Mouse (Mus musculus): ENCODE measurements around the gene Olfr266. TPM values are rescaled to one million over a fixed set of nuclear protein-coding genes. Genes with fewer than 3 reads are reported as not detected.

Olfr266 gene
- total RNA-seq (2021), result not detected in 2 replicates
- long read RNA-seq, experiment 1, result 0 reads
- long read RNA-seq, experiment 2, result 0 reads

- no peak for DNase-seq
These were observed at the start of gene Olfr266 for GRCm38 (mm10) chr3:106826187-106826586. TSS of gene Olfr266 (minus strand) at chr3:106826287.

GRCm38 (mm10) chr3:106875626-106876025, 49.5 kb upstream of the Olfr266 start:
- DNase-seq, result no peak

- DNase-seq, result no peak
These were observed 46.8 kb upstream of the Olfr266 start for GRCm38 (mm10) chr3:106872893-106873292.

- peak; percentile 23 for DNase-seq
These were observed 6.0 kb upstream of the Olfr266 start for GRCm38 (mm10) chr3:106832107-106832506.

- no peak for DNase-seq
These were observed 8.4 kb downstream of the Olfr266 start for GRCm38 (mm10) chr3:106817676-106818075.

GRCm38 (mm10) chr3:106808972-106809695, 17.0 kb downstream of the Olfr266 start:
- DNase-seq, result no peak

GRCm38 (mm10) chr3:106798079-106798478, 28.0 kb downstream of the Olfr266 start:
- no peak for DNase-seq

GRCm38 (mm10) chr3:106789930-106790329, 36.2 kb downstream of the Olfr266 start, which contains the start of gene Cd53:
TSS of gene Cd53 (minus strand) at chr3:106790149.
- DNase-seq, result no peak

GRCm38 (mm10) chr3:106788440-106788887, 37.6 kb downstream of the Olfr266 start:
- no peak for DNase-seq

GRCm38 (mm10) chr3:106787972-106788371, 38.1 kb downstream of the Olfr266 start:
- DNase-seq, result no peak

GRCm38 (mm10) chr3:106785130-106785529, 41.0 kb downstream of the Olfr266 start:
- DNase-seq, result no peak

GRCm38 (mm10) chr3:106771834-106772233, 54.3 kb downstream of the Olfr266 start:
- DNase-seq, result no peak

Other genes with a start within 250 kb of the Olfr266 start
- gene Lrif1, start 141.3 kb downstream of the Olfr266 start, total RNA-seq (2021), result 19.4 and 20.0 TPM in 2 replicates
- gene Cd53, start 36.1 kb downstream of the Olfr266 start, total RNA-seq (2021), result 5.7 and 26.2 TPM in 2 replicates
- 0.74 and 2.9 TPM in 2 replicates for gene Kcna3, start 209.9 kb upstream of the Olfr266 start, total RNA-seq (2021)

All from adrenal gland, postnatal 14 days (tissue).